In the genomic region with DNA sequence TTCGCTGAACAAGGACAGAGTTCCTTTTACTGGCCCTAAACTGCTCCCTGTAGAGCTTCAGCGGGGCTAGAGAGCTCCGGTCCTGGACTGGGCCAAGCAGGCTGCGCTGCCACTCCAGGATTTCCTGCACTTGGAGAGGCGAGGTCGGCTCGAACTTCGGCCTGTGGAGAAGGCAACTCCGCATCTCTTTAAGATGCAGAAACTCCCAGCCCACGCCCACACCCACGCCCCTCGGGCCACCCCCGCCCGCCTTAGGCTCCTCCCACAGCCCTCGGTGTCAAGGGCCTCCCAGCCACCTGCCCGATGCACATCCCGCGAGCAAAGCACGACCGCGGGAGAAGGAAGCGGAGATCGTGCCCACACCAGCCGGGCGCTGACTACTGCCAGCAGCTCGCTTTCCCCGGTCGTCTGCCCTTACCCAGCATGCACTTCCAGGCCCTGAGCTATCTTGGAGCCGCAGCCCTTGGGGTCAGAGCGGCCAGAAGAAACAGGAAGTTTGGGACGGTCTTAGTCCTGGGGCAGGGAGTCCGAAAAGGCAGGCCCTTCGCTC, we compare ENCODE assay signal across 8 mouse cellular contexts. TPM values are rescaled to one million over a fixed set of nuclear protein-coding genes. Genes with fewer than 3 reads are reported as not detected.
DNase-seq lines count a peak whose midpoint lies in the region; ATAC-seq lines count a peak whose summit lies in the region.

No protein-coding gene starts in this region.

- H3K27me3 ChIP-seq in hindbrain, embryonic 15.5 days = 0 out of 2 replicates have a peak, but pooled peaks cover 8% of the 10 kb centered on the region

- peak overlapping the region; percentile 44 for H3K4me3 ChIP-seq in hindbrain, embryonic 15.5 days

- ATAC-seq in hindbrain, embryonic 15.5 days (ENCODE audit: low FRiP score, low read depth) = peak; percentile 83

- H3K9me3 ChIP-seq in hindbrain, embryonic 15.5 days = no peaks in the 10 kb centered on the region

- H3K4me1 ChIP-seq in hindbrain, embryonic 15.5 days (replicated peaks) = peaks cover 6% of the 10 kb centered on the region; the same call in 1 of the 2 replicates

- H3K27ac ChIP-seq in hindbrain, embryonic 15.5 days (replicated peaks) = no peak overlapping the region

- WGBS in hindbrain, embryonic 15.5 days = 12% methylated on average over 26 of the region's 33 CpGs

- peak; percentile 89 for DNase-seq in R1 (ENCODE audit: low read depth, low spot score)
- peak; percentile 75 to 86 for DNase-seq in cerebellum, postnatal 25 days
- peak; percentile 33 to 44 for DNase-seq in frontal cortex, postnatal 36 days (ENCODE audit: low spot score in 2 of 2)
- DNase-seq in left cerebral cortex, adult 11 months (ENCODE audit: low spot score) = peak; percentile 25
- peak; percentile 93 for DNase-seq in lung, postnatal 36 days
- DNase-seq in retina, embryonic 14.5 days (ENCODE audit: low spot score) = peak; percentile 71
- peak; percentile 89 to 92 for DNase-seq in thymus, postnatal 36 days

- H3K36me3 ChIP-seq in hindbrain, embryonic 15.5 days = no peaks in the 10 kb centered on the region

- H3K4me2 ChIP-seq in hindbrain, embryonic 15.5 days = peak overlapping the region; percentile 66

- H3K9ac ChIP-seq in hindbrain, embryonic 15.5 days = peak overlapping the region; percentile 40

RNA-seq across cellular contexts. Expression of gene Bcorl1, which starts 26.6 kb away (rescaled TPM):
- 6.1 and 6.7 TPM in 2 replicates for polyA plus RNA-seq in hindbrain, embryonic 15.5 days (2015; fragmentation: Nextera tagmentation; extraction: Ambion mirVana)

RNA-seq across cellular contexts. Expression of gene Utp14a, which starts 57.9 kb away (rescaled TPM):
- polyA plus RNA-seq in hindbrain, embryonic 15.5 days (2015; fragmentation: Nextera tagmentation; extraction: Ambion mirVana) = 13.5 and 14.2 TPM in 2 replicates

Comparison
In these comparisons a context has a peak if more than half of its experiments do, and no peak if none do; other contexts are left out.
1. DNase-seq: peak in every context shown above with its lines; median percentile 93 in lung, postnatal 36 days; 90 in thymus, postnatal 36 days; 89 in R1; 80 in cerebellum, postnatal 25 days; 71 in retina, embryonic 14.5 days; 38 in frontal cortex, postnatal 36 days; 25 in left cerebral cortex, adult 11 months.